Mouse (Mus musculus): Measurements from ENCODE around the gene Ndufs6. TPM values are rescaled to one million over a fixed set of nuclear protein-coding genes. Genes with fewer than 3 reads are reported as not detected.

Ndufs6 gene
- polyA plus RNA-seq, 1 experiment, result 306 TPM

DNA sequence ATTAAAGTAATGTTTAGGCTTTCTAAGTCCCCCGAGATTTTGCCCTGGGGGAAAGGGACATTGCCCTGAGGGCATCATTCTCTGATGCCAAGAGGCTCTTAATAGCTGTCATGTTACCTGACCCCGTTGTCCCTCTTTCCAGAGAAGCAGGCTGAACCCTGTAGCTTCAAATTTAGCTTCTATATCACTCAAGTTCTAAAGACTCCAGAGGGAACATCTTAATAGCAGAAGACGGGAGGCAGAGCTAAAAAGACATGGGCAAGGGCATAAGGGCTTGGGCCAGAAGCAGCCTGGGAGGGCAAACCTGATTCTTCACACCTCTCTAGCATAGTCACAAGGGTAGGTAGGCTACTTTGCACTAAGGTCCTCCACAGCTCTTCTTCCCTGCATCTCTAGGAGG lies 58.5 kb downstream of the Ndufs6 start:
- H3K4me3 ChIP-seq (replicated peaks; ENCODE audit: insufficient read depth, low read depth, low read length), result no peak overlapping the region
- H3K27me3 ChIP-seq (ENCODE audit: control insufficient read depth, insufficient read depth, low read length), result peaks cover 9% of the 10 kb centered on the region; the same call in 1 of the 2 replicates
- WGBS, result 53% methylated on average over 3 of the region's 3 CpGs
- DNase-seq, result no peak
- H3K4me1 ChIP-seq (ENCODE audit: control insufficient read depth, insufficient read depth, low read length), result no peaks in the 10 kb centered on the region; the same call in 1 of the 2 replicates
- no peak overlapping the region for H3K27ac ChIP-seq (ENCODE audit: insufficient read depth, low read length)
- TF ChIP-seq POLR2A (IDR thresholded peaks at IDR 0.05; ENCODE audit: borderline replicate concordance, insufficient read depth, low read length) (no peak), CTCF (IDR thresholded peaks at IDR 0.05; ENCODE audit: borderline replicate concordance, insufficient read depth, low read depth, low read length) (no peak)

Other genes starting within 250 kb of the Ndufs6 start
- gene Irx4, start 68.1 kb downstream of the Ndufs6 start, polyA plus RNA-seq (2012; rRNA removed), result 0.43 and 0.70 TPM in 2 replicates
- 72.6 and 74.3 TPM in 2 replicates for gene Mrpl36, start within 50 bp of the Ndufs6 start, polyA plus RNA-seq (2012; rRNA removed)
- 38.4 and 38.8 TPM in 2 replicates for gene Lpcat1, start 138.7 kb upstream of the Ndufs6 start, polyA plus RNA-seq (2012; rRNA removed)
- gene Slc6a3, start 208.2 kb upstream of the Ndufs6 start, polyA plus RNA-seq (2012; rRNA removed), result 0.03 and 0.05 TPM in 2 replicates